Mouse (Mus musculus) forebrain, embryonic 14.5 days (tissue): ENCODE data around the gene Krt79. TPM values are rescaled to one million over a fixed set of nuclear protein-coding genes. Genes with fewer than 3 reads are reported as not detected.

Experiments
- microRNA-seq: library from miRNA; unstranded; fragments of <30 nt; microRNA quantifications from one replicate; pipeline ENCODE4, GENCODE M21; 2016
- polyA plus RNA-seq: library from polyadenylated mRNA; unstranded; fragments of >200 nt; fragmentation: Nextera tagmentation; extraction: Ambion mirVana; gene quantifications from 2 replicates; pipeline ENCODE4 v1.2.1, GENCODE M21; 2014

The Krt79 gene
- polyA plus RNA-seq, 1 experiment from 2014 or later = 0.10 TPM

Small RNA genes within 50 kb of the gene (microRNA-seq; reads per million reads assigned to microRNA genes)
- not detected for gene Gm44356

Other genes starting within 250 kb of the Krt79 start
- gene Krt6a, start 246.0 kb downstream of the Krt79 start, polyA plus RNA-seq = not detected in 2 replicates
- gene Krt5, start 227.4 kb downstream of the Krt79 start, polyA plus RNA-seq = not detected in 2 replicates
- not detected in 2 replicates for gene Krt71, start 197.2 kb downstream of the Krt79 start, polyA plus RNA-seq
- not detected in 2 replicates for gene Krt72, start 153.9 kb downstream of the Krt79 start, polyA plus RNA-seq
- gene Krt73, start 138.0 kb downstream of the Krt79 start, polyA plus RNA-seq = 0.36 and 0.81 TPM in 2 replicates
- not detected in 2 replicates for gene Krt2, start 122.2 kb downstream of the Krt79 start, polyA plus RNA-seq
- gene Krt1, start 89.5 kb downstream of the Krt79 start, polyA plus RNA-seq = 5.2 and 7.0 TPM in 2 replicates
- 0.32 and 0.91 TPM in 2 replicates for gene Krt77, start 70.6 kb downstream of the Krt79 start, polyA plus RNA-seq
- not detected in 2 replicates for gene Krt76, start 47.4 kb downstream of the Krt79 start, polyA plus RNA-seq
- gene Krt4, start 15.6 kb downstream of the Krt79 start, polyA plus RNA-seq = not detected in 2 replicates
- gene Krt78, start 14.0 kb upstream of the Krt79 start, polyA plus RNA-seq = not detected in 2 replicates
- 2.7 and 3.7 TPM in 2 replicates for gene Krt8, start 64.2 kb upstream of the Krt79 start, polyA plus RNA-seq
- 5.6 and 7.1 TPM in 2 replicates for gene Krt18, start 87.9 kb upstream of the Krt79 start, polyA plus RNA-seq
- gene Eif4b, start 133.4 kb upstream of the Krt79 start, polyA plus RNA-seq = 99.3 and 100 TPM in 2 replicates
- 5.5 and 8.2 TPM in 2 replicates for gene Tns2, start 160.1 kb upstream of the Krt79 start, polyA plus RNA-seq
- 20.9 and 28.1 TPM in 2 replicates for gene Spryd3, start 195.9 kb upstream of the Krt79 start, polyA plus RNA-seq
- 1.3 and 1.6 TPM in 2 replicates for gene Igfbp6, start 204.0 kb upstream of the Krt79 start, polyA plus RNA-seq
- gene Soat2, start 210.2 kb upstream of the Krt79 start, polyA plus RNA-seq = not detected in 2 replicates